Mouse (Mus musculus) MEL (cell line): ENCODE results near the gene Gpld1. TPM values are rescaled to one million over a fixed set of nuclear protein-coding genes. Genes with fewer than 3 reads are reported as not detected.

Experiments
- DNase-seq: peaks from one replicate; pipeline ENCODE4 v3.0.0; 2011; ENCODE audit warnings: low read depth, low spot score
- H3K27ac ChIP-seq: 2 replicates; pipeline ENCODE4 v1.5.1; 2012; ENCODE audit warnings: low read depth, mild to moderate bottlenecking, control low read depth, low read length, moderate library complexity; ENCODE audit not compliant: control insufficient read depth
- H3K27me3 ChIP-seq, 2 experiments: fragments of 150-350 bp in 1 of 2; sonication (generic) in 1 of 2; 2 replicates each; pipeline ENCODE4 v1.6.1; 2012; ENCODE audit warnings: low read length in 2 of 2, mild to moderate bottlenecking in 2 of 2, improper control_type of control experiment in 1 of 2, moderate library complexity in 1 of 2; ENCODE audit not compliant: insufficient read depth in 2 of 2, control insufficient read depth in 1 of 2
- H3K36me3 ChIP-seq, 2 experiments: 2 replicates each; pipeline ENCODE4 v1.6.1; 2012 to 2014; ENCODE audit warnings: low read length in 2 of 2, improper control_type of control experiment in 1 of 2, inconsistent platforms in 1 of 2, mild to moderate bottlenecking in 1 of 2; ENCODE audit not compliant: insufficient read depth in 2 of 2, control insufficient read depth in 1 of 2
- H3K4me1 ChIP-seq, 2 experiments: fragments of 150-350 bp in 1 of 2; sonication (generic) in 1 of 2; 2 replicates each; pipeline ENCODE4 v1.6.1; 2012; ENCODE audit warnings: low read length in 2 of 2, improper control_type of control experiment in 1 of 2, mild to moderate bottlenecking in 1 of 2; ENCODE audit not compliant: insufficient read depth in 2 of 2, control insufficient read depth in 1 of 2
- H3K4me3 ChIP-seq, 2 experiments: fragments of 150-350 bp in 1 of 2; sonication (generic) in 1 of 2; 2 replicates each; pipeline ENCODE4 v1.5.1; 2012; ENCODE audit warnings: low read depth in 2 of 2, low read length in 2 of 2, mild to moderate bottlenecking in 2 of 2, moderate library complexity in 2 of 2, control low read depth in 1 of 2, improper control_type of control experiment in 1 of 2; ENCODE audit not compliant: control insufficient read depth in 1 of 2, insufficient read depth in 1 of 2
- H3K79me2 ChIP-seq: 2 replicates; pipeline ENCODE4 v1.6.1; 2012; ENCODE audit warnings: mild to moderate bottlenecking, low read length, moderate library complexity; ENCODE audit not compliant: control insufficient read depth, poor library complexity, insufficient read depth
- H3K9ac ChIP-seq: 2 replicates; pipeline ENCODE4 v1.6.1; 2012; ENCODE audit warnings: low read depth, mild to moderate bottlenecking, control low read depth, low read length, moderate library complexity; ENCODE audit not compliant: control insufficient read depth, poor library complexity, severe bottlenecking
- H3K9me3 ChIP-seq: fragments of 150-350 bp; sonication (generic); replicated peaks from 2 replicates; pipeline ENCODE4 v1.6.1; 2012; ENCODE audit warnings: mild to moderate bottlenecking, low read length, improper control_type of control experiment, moderate library complexity; ENCODE audit not compliant: insufficient read depth
- BHLHE40 ChIP-seq: IDR thresholded peaks from 2 replicates; pipeline ENCODE4 v1.6.1; 2012; ENCODE audit warnings: low read depth, mild to moderate bottlenecking, inconsistent platforms, low read length, improper control_type of control experiment, borderline replicate concordance
- CHD1 ChIP-seq: IDR thresholded peaks from 2 replicates; pipeline ENCODE4 v1.6.1; 2012; ENCODE audit warnings: low read depth, mild to moderate bottlenecking, inconsistent platforms, low read length, improper control_type of control experiment
- CHD2 ChIP-seq: IDR thresholded peaks from 2 replicates; pipeline ENCODE4 v1.6.1; 2011; ENCODE audit warnings: low read length, improper control_type of control experiment
- CTCF ChIP-seq, 3 experiments: IDR thresholded peaks in 2 of 3; conservative IDR thresholded peaks in 1 of 3; 2 replicates each; pipeline ENCODE4 v1.5.1; 2011 to 2012; ENCODE audit warnings: low read length in 3 of 3, low read depth in 2 of 3, mild to moderate bottlenecking in 2 of 3, improper control_type of control experiment in 1 of 3, inconsistent platforms in 1 of 3, mixed read lengths in 1 of 3, moderate library complexity in 1 of 3; ENCODE audit not compliant: control insufficient read depth in 1 of 3, insufficient read depth in 1 of 3, poor library complexity in 1 of 3, severe bottlenecking in 1 of 3
- E2F4 ChIP-seq: IDR thresholded peaks from 2 replicates; pipeline ENCODE4 v1.6.1; 2011; ENCODE audit warnings: low read depth, low read length, improper control_type of control experiment, borderline replicate concordance
- ELF1 ChIP-seq: IDR thresholded peaks from 2 replicates; pipeline ENCODE4 v1.6.1; 2014; ENCODE audit warnings: low read depth, mild to moderate bottlenecking, inconsistent platforms, low read length, improper control_type of control experiment, moderate library complexity
- EP300 ChIP-seq, 2 experiments: IDR thresholded peaks; 2 replicates each; pipeline ENCODE4 v1.6.1; 2011; ENCODE audit warnings: improper control_type of control experiment in 2 of 2, low read length in 2 of 2, low read depth in 1 of 2, mild to moderate bottlenecking in 1 of 2
- ETS1 ChIP-seq: IDR thresholded peaks from 2 replicates; pipeline ENCODE4 v1.6.1; 2012; ENCODE audit warnings: low read depth, mild to moderate bottlenecking, inconsistent platforms, low read length, improper control_type of control experiment, moderate library complexity
- GABPA ChIP-seq: IDR thresholded peaks from 2 replicates; pipeline ENCODE4 v1.6.1; 2012; ENCODE audit warnings: low read depth, mild to moderate bottlenecking, inconsistent platforms, low read length, improper control_type of control experiment, moderate library complexity
- GATA1 ChIP-seq: IDR thresholded peaks from 2 replicates; pipeline ENCODE4 v1.6.1; 2011; ENCODE audit warnings: low read depth, low read length, improper control_type of control experiment
- HCFC1 ChIP-seq: IDR thresholded peaks from 2 replicates; pipeline ENCODE4 v1.6.1; 2012; ENCODE audit warnings: low read depth, mild to moderate bottlenecking, inconsistent platforms, low read length, improper control_type of control experiment, moderate library complexity
- JUND ChIP-seq: IDR thresholded peaks from 2 replicates; pipeline ENCODE4 v1.6.1; 2011; ENCODE audit warnings: low read depth, mild to moderate bottlenecking, improper control_type of control experiment, low read length
- KAT2A ChIP-seq: conservative IDR thresholded peaks from 2 replicates; pipeline ENCODE4 v1.6.1; 2012; ENCODE audit warnings: low read depth, low read length, improper control_type of control experiment, inconsistent platforms
- MAX ChIP-seq: IDR thresholded peaks from 2 replicates; pipeline ENCODE4 v1.6.1; 2011; ENCODE audit warnings: low read length, improper control_type of control experiment
- MAZ ChIP-seq: IDR thresholded peaks from 2 replicates; pipeline ENCODE4 v1.6.1; 2012; ENCODE audit warnings: low read depth, mild to moderate bottlenecking, inconsistent platforms, low read length, improper control_type of control experiment
- MEF2A ChIP-seq: IDR thresholded peaks from 2 replicates; pipeline ENCODE4 v1.6.1; 2014; ENCODE audit warnings: low read depth, mild to moderate bottlenecking, inconsistent platforms, low read length, improper control_type of control experiment; ENCODE audit not compliant: poor library complexity, insufficient replicate concordance, severe bottlenecking; ENCODE audit errors: extremely low read depth
- MXI1 ChIP-seq: IDR thresholded peaks from 2 replicates; pipeline ENCODE4 v1.6.1; 2011; ENCODE audit warnings: mild to moderate bottlenecking, low read depth, low read length, improper control_type of control experiment
- MYB ChIP-seq: IDR thresholded peaks from 2 replicates; pipeline ENCODE4 v1.6.1; 2011; ENCODE audit warnings: mild to moderate bottlenecking, low read depth, low read length, improper control_type of control experiment
- MYC ChIP-seq: IDR thresholded peaks from 2 replicates; pipeline ENCODE4 v1.6.1; 2011; ENCODE audit warnings: low read depth, mild to moderate bottlenecking, low read length, improper control_type of control experiment, moderate library complexity
- NELFE ChIP-seq: IDR thresholded peaks from 2 replicates; pipeline ENCODE4 v1.6.1; 2011; ENCODE audit warnings: low read depth, low read length, improper control_type of control experiment
- NRF1 ChIP-seq: IDR thresholded peaks from 2 replicates; pipeline ENCODE4 v1.6.1; 2014; ENCODE audit warnings: low read depth, mild to moderate bottlenecking, inconsistent platforms, low read length, improper control_type of control experiment, moderate library complexity; ENCODE audit not compliant: poor library complexity, insufficient read depth, severe bottlenecking
- POLR2A ChIP-seq, 2 experiments: IDR thresholded peaks; 2 replicates each; pipeline ENCODE4 v1.6.1; 2011 to 2012; ENCODE audit warnings: low read length in 2 of 2, mild to moderate bottlenecking in 2 of 2, control low read depth in 1 of 2, improper control_type of control experiment in 1 of 2, low read depth in 1 of 2, moderate library complexity in 1 of 2; ENCODE audit not compliant: control insufficient read depth in 1 of 2, insufficient read depth in 1 of 2, poor library complexity in 1 of 2
- POLR2AphosphoS5 ChIP-seq: IDR thresholded peaks from 2 replicates; pipeline ENCODE4 v1.6.1; 2012; ENCODE audit warnings: low read depth, borderline replicate concordance, mild to moderate bottlenecking, inconsistent platforms, low read length, moderate library complexity, mixed read lengths
- RAD21 ChIP-seq: IDR thresholded peaks from 2 replicates; pipeline ENCODE4 v1.6.1; 2011; ENCODE audit warnings: mild to moderate bottlenecking, low read depth, low read length, improper control_type of control experiment
- RCOR1 ChIP-seq: IDR thresholded peaks from 2 replicates; pipeline ENCODE4 v1.6.1; 2012; ENCODE audit warnings: low read depth, mild to moderate bottlenecking, inconsistent platforms, low read length, improper control_type of control experiment
- SMC3 ChIP-seq: IDR thresholded peaks from 2 replicates; pipeline ENCODE4 v1.6.1; 2011; ENCODE audit warnings: low read depth, low read length, improper control_type of control experiment
- TAL1 ChIP-seq: IDR thresholded peaks from 2 replicates; pipeline ENCODE4 v1.6.1; 2012; ENCODE audit warnings: mild to moderate bottlenecking, inconsistent platforms, low read length, moderate library complexity, mixed read lengths
- TBP ChIP-seq: IDR thresholded peaks from 2 replicates; pipeline ENCODE4 v1.8.0; 2011; ENCODE audit warnings: low read depth, low read length, improper control_type of control experiment
- TCF12 ChIP-seq: IDR thresholded peaks from 2 replicates; pipeline ENCODE4 v1.6.1; 2014; ENCODE audit warnings: low read depth, mild to moderate bottlenecking, inconsistent platforms, low read length, improper control_type of control experiment, moderate library complexity
- UBTF ChIP-seq: IDR thresholded peaks from 2 replicates; pipeline ENCODE4 v1.6.1; 2012; ENCODE audit warnings: low read depth, mild to moderate bottlenecking, inconsistent platforms, low read length, improper control_type of control experiment, moderate library complexity, borderline replicate concordance; ENCODE audit not compliant: insufficient read depth
- USF1 ChIP-seq: IDR thresholded peaks from 2 replicates; pipeline ENCODE4 v1.6.1; 2014; ENCODE audit warnings: low read depth, mild to moderate bottlenecking, inconsistent platforms, low read length, improper control_type of control experiment, moderate library complexity
- USF2 ChIP-seq, 2 experiments: IDR thresholded peaks; 2 replicates each; pipeline ENCODE4 v1.6.1; 2011 to 2012; ENCODE audit warnings: improper control_type of control experiment in 2 of 2, low read length in 2 of 2, borderline replicate concordance in 1 of 2, inconsistent platforms in 1 of 2, low read depth in 1 of 2, mild to moderate bottlenecking in 1 of 2; ENCODE audit not compliant: insufficient read depth in 1 of 2
- ZC3H11A ChIP-seq: IDR thresholded peaks from 2 replicates; pipeline ENCODE4 v1.6.1; 2012; ENCODE audit warnings: low read depth, mild to moderate bottlenecking, inconsistent platforms, low read length, improper control_type of control experiment
- ZKSCAN1 ChIP-seq: IDR thresholded peaks from 2 replicates; pipeline ENCODE4 v1.6.1; 2012; ENCODE audit warnings: low read depth, mild to moderate bottlenecking, inconsistent platforms, low read length, improper control_type of control experiment, moderate library complexity
- ZMIZ1 ChIP-seq: IDR thresholded peaks from 2 replicates; pipeline ENCODE4 v1.6.1; 2012; ENCODE audit warnings: low read depth, mild to moderate bottlenecking, inconsistent platforms, low read length, improper control_type of control experiment, moderate library complexity
- ZNF384 ChIP-seq: IDR thresholded peaks from 2 replicates; pipeline ENCODE4 v1.6.1; 2012; ENCODE audit warnings: low read depth, mild to moderate bottlenecking, inconsistent platforms, low read length, improper control_type of control experiment
- polyA plus RNA-seq, 2 experiments: library from polyadenylated mRNA; stranded (reverse) in 1 of 2; unstranded in 1 of 2; fragments of >175 nt in 1 of 2; fragments of >200 nt in 1 of 2; gene quantifications; 2 replicates each; pipeline versions ENCODE4 v1.2.1 to v1.2.4; 2012; ENCODE audit warnings: low replicate concordance in 2 of 2, low read depth in 1 of 2; ENCODE audit not compliant: insufficient read length in 2 of 2, insufficient read depth in 1 of 2, missing spikeins in 1 of 2
- total RNA-seq: library from RNA; depleted of rRNA; stranded (reverse); fragments of 300-350 nt; gene quantifications from 2 replicates; pipeline ENCODE4 v1.2.3, GENCODE M21; 2012

Gpld1 gene
- total and polyA plus RNA-seq, 3 experiments: 0.03 to 0.92 TPM; not detected in 1

- Histone ChIP-seq H3K4me1 (peaks cover 3 to 20% of the 10 kb centered on the region in 2 experiments; a peak in 3 of 4 replicates), H3K9me3 (no peaks in the 10 kb centered on the region), H3K9ac (peak within 1 kb of the TSS; percentile 87), H3K4me3 (peak within 1 kb of the TSS; percentile 63 to 97), H3K79me2 (peaks cover 25% of the 10 kb centered on the region), H3K27ac (peak within 1 kb of the TSS; percentile 59), H3K27me3 (no peaks in the 10 kb centered on the region), H3K36me3 (peaks cover 2 to 19% of the 10 kb centered on the region in 2 experiments)
- peak; percentile 91 for DNase-seq
- TF ChIP-seq TCF12 (peak; percentile 60), NELFE (peak; percentile 97), RAD21 (no peak), SMC3 (no peak), ZMIZ1 (0 out of 2 replicates have a peak, but pooled peaks have one; percentile 62), ELF1 (peak; percentile 83), KAT2A (no peak; the same call in 1 of the 2 replicates), CHD2 (no peak), GABPA (no peak), TBP (peak; percentile 72; the same call in 1 of the 2 replicates), GATA1 (no peak), MAX (peak; percentile 83), EP300 (IDR thresholded peaks at IDR 0.05; ENCODE audit: low read depth in 1 of 2, low read length in 2 of 2) (0 out of 4 replicates have a peak, but pooled peaks of 1 of the 2 experiments have one; percentile 13), MYB (peak; percentile 85), JUND (no peak), ZC3H11A (no peak), USF1 (0 out of 2 replicates have a peak, but pooled peaks have one; percentile 37), MAZ (no peak), CTCF (IDR thresholded peaks at IDR 0.05 in 2 of 3, conservative IDR thresholded peaks at IDR 0.05 in 1 of 3; ENCODE audit: control insufficient read depth in 1 of 3, insufficient read depth in 1 of 3, low read depth in 2 of 3, low read length in 3 of 3, poor library complexity in 1 of 3, severe bottlenecking in 1 of 3) (no peak), E2F4 (no peak), HCFC1 (peak; percentile 82), TAL1 (no peak), USF2 (IDR thresholded peaks at IDR 0.05; ENCODE audit: borderline replicate concordance in 1 of 2, insufficient read depth in 1 of 2, low read depth in 1 of 2, low read length in 2 of 2) (no peak), NRF1 (peak; percentile 94), BHLHE40 (no peak), POLR2A (IDR thresholded peaks at IDR 0.05; ENCODE audit: control insufficient read depth in 1 of 2, insufficient read depth in 1 of 2, low read depth in 1 of 2, low read length in 2 of 2, poor library complexity in 1 of 2) (peak; percentile 78 to 98), MYC (peak; percentile 71), ZKSCAN1 (no peak), ETS1 (no peak), POLR2AphosphoS5 (no peak), RCOR1 (no peak), CHD1 (no peak), ZNF384 (no peak), UBTF (no peak), MXI1 (peak; percentile 77), MEF2A (no peak)
Measured at GRCm38 (mm10) chr13:25019793-25020539, 77.0 kb downstream of the Gpld1 start, which contains the start of gene Mrs2. Gene Mrs2 (minus strand): TSS chr13:25020379.
